Mouse (Mus musculus): ENCODE results near the gene Prph. TPM values are rescaled to one million over a fixed set of nuclear protein-coding genes. Genes with fewer than 3 reads are reported as not detected.
"Not testable (repeated sequence)": the region's sequence is repeated elsewhere in the genome, so short reads cannot be mapped to it uniquely, and the experiment has no call there.

Gene Prph
- total RNA-seq, 1 experiment from 2014 or later: not detected

DNA sequence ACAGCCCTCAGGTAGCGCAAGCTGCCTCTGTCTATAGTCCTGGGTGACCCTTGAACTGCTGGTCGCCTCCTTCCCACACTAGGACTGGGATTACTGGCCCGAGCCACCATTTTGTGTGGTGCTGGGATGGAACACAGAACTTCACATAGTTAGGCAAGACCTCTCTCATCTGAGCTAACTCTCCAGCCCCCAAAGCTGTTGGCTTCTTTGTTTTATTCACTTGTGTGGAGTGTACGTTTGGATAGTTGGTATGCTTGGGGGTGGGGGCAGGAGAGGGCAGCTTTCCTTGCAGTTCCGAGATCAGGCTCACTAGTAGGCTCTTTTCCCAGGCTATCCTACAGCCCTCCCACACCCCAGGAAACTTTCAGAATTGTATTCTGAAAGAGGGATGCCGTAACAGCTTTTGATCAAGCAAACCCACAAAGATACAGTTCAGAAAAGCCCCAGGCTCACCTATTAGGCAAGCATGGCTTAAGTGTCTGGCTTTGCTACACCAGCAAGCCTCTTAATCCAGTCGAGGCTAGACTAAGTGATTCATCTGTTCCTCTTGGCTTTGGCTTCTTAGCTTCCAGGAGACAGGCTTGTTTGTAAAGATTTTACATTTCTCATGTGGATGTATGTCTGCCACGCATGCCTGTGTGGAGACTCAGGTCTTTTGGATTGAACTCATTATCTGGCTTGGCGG, 22.8 kb upstream of the Prph start:
- ATAC-seq (replicated peaks; ENCODE audit: low read depth, poor library complexity, severe bottlenecking): no peak

GRCm38 (mm10) chr15:99032726-99033250, 22.2 kb upstream of the Prph start:
- ATAC-seq (replicated peaks; ENCODE audit: low read depth, poor library complexity, severe bottlenecking): no peak

DNA sequence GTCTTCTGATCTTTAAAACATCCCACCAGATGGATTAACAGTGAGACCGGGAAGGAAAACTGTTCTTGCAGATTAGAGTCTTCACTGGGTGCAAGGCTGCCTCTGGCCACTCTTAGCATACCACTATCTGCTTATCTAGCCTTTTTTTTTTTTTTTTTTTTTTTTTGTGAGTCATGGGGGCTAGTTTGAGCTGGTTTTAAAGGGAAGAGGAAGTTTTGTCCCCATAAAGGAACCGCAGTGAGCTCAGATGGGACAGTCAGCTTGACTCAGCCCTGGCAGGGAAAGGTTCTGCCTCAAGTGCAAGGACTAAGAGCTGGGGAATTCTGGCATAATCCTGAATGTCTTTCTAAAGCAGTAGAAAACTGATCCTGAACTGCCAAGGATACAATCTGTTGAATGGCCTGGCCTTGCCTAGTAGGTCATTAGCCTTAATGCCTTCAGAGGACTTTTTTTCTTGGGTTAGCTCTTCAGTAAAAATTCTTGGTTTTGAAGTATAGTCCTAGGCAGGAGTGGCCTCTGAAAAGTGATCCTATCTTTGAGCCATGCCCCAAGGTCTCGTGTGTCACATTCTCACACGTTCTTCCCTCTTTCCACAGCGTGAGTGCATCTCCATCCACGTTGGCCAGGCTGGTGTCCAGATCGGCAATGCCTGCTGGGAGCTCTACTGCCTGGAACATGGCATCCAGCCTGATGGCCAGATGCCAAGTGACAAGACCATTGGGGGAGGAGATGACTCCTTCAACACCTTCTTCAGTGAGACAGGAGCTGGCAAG, 21.3 kb upstream of the Prph start:
- peak; percentile 22 for ATAC-seq (replicated peaks; ENCODE audit: low read depth, poor library complexity, severe bottlenecking)

- no peak for ATAC-seq (replicated peaks; ENCODE audit: low read depth, poor library complexity, severe bottlenecking)
Observed at GRCm38 (mm10) chr15:99035431-99035830, 19.5 kb upstream of the Prph start.

- ATAC-seq (replicated peaks; ENCODE audit: low read depth, poor library complexity, severe bottlenecking): no peak
Observed at GRCm38 (mm10) chr15:99036249-99036905, 18.6 kb upstream of the Prph start.

GRCm38 (mm10) chr15:99038025-99038424, 16.9 kb upstream of the Prph start:
- no peak for ATAC-seq (replicated peaks; ENCODE audit: low read depth, poor library complexity, severe bottlenecking)

- no peak for ATAC-seq (replicated peaks; ENCODE audit: low read depth, poor library complexity, severe bottlenecking)
Observed at GRCm38 (mm10) chr15:99038797-99039196, 16.2 kb upstream of the Prph start.

- no peak for ATAC-seq (replicated peaks; ENCODE audit: low read depth, poor library complexity, severe bottlenecking)
Observed at GRCm38 (mm10) chr15:99039306-99039705, 15.7 kb upstream of the Prph start.

GRCm38 (mm10) chr15:99039996-99040919, 14.7 kb upstream of the Prph start:
- peak; percentile 54; the same call in 1 of the 2 replicates for ATAC-seq (replicated peaks; ENCODE audit: low read depth, poor library complexity, severe bottlenecking)

- ATAC-seq (replicated peaks; ENCODE audit: low read depth, poor library complexity, severe bottlenecking): no peak
Observed at GRCm38 (mm10) chr15:99040920-99041856, 13.8 kb upstream of the Prph start.

DNA sequence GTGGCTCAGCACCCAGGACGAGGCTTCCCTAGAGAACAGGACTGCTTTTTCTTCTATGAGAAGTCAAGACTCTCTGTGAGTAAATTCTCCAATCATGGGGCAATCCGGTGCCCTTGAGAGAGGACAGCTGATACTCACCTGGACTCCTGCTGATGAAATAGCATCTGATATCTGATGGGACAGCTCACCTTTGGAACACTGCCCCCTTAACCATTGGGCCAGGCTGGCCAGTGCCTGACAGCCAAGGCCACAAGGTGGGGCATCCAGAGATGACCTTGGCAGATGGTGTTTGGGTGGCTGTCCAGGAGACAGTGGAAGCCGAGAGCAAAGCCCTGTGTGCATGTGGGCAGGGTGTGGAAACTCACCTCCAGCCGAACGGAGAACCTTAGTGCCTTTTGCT, 12.6 kb upstream of the Prph start:
- no peak for ATAC-seq (replicated peaks; ENCODE audit: low read depth, poor library complexity, severe bottlenecking)

DNA sequence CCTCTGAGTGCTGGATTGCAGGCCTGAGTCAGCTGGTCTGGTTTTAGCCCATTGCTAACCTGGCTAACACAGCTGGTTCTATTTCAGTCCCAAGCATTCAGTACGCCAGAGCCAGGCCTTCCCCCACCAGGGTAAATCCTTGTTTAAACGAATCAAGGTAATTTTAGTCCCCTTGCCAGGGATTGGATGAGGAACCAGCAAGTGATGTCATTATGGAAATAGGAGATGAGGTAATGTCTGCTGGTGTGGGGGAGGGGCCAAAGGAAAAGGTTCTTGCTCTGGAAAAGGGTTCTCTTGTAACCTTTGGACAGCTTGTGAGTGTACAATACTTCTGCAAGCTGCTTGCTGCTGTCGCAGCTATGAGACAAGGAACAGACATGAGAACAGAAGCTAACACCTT, 10.1 kb upstream of the Prph start:
- no peak for ATAC-seq (replicated peaks; ENCODE audit: low read depth, poor library complexity, severe bottlenecking)

- ATAC-seq (replicated peaks; ENCODE audit: low read depth, poor library complexity, severe bottlenecking): not testable (repeated sequence)
Observed at GRCm38 (mm10) chr15:99045734-99046133, 9.2 kb upstream of the Prph start.

- peak; percentile 79 for ATAC-seq (replicated peaks; ENCODE audit: low read depth, poor library complexity, severe bottlenecking)
Observed at GRCm38 (mm10) chr15:99049473-99050253, 5.3 kb upstream of the Prph start.

DNA sequence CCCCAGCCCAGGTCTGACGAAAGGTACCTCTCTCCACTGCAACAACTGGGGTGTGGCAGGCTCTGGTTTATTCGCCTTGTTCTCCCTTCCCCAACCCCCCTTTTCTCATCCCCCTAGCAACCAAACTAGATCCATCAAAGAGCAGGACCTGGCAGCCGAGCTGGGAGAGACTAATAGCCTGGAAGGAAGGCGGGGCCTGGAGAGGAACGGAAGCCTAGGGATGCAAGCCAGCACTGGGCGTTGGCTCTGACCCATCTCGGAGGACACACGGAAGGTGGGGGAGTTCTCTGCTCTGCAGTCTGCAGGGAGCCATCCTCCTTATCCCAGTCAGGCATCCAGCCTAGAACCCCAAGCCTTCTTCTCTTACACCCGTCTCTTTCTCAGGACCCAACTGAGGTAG, 1.6 kb upstream of the Prph start:
- ATAC-seq (replicated peaks; ENCODE audit: low read depth, poor library complexity, severe bottlenecking): no peak

GRCm38 (mm10) chr15:99055511-99055961, 562 bp downstream of the Prph start:
- peak; percentile 42; the same call in 1 of the 2 replicates for ATAC-seq (replicated peaks; ENCODE audit: low read depth, poor library complexity, severe bottlenecking)

- peak; percentile 46; the same call in 1 of the 2 replicates for ATAC-seq (replicated peaks; ENCODE audit: low read depth, poor library complexity, severe bottlenecking)
Observed at GRCm38 (mm10) chr15:99056332-99056731, 1.4 kb downstream of the Prph start.

Measured in common myeloid progenitor, adult 5-6 weeks (primary cell).